Mouse (Mus musculus) retina, adult 2 months (tissue): ENCODE measurements around the gene Agbl4.

Experiments used
- DNase-seq: peaks from one replicate; pipeline ENCODE4 v3.0.0-alpha.2; 2012; ENCODE audit warnings: low read depth, low spot score

Agbl4 gene

GRCm38 (mm10) chr4:110397618-110398045 is at the start of gene Agbl4:
Gene Agbl4, plus strand, starts transcription at chr4:110397661.
- DNase-seq = no peak

DNA sequence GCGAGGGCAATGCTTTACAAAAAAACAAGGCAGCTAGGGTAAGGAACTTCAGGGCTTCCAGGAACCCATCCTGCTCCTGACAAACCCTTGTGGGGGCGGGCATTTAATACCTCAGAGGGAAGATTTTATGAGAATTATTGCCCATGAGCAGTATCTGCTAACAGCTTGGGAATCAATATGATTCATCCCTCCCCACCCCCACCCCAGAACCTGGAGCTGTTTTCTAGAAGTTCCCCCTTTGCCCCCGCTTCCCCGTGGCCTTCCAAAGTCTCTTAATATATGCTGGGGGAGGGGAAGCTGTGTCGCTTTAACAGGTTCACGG is 46.6 kb upstream of the Agbl4 start:
- no peak for DNase-seq

- DNase-seq = peak; percentile 6
These were observed 46.1 kb upstream of the Agbl4 start, which contains the start of gene Elavl4 for GRCm38 (mm10) chr4:110351178-110352000. Gene Elavl4, minus strand, starts transcription at chr4:110351909.

GRCm38 (mm10) chr4:110352001-110352369 is 45.5 kb upstream of the Agbl4 start:
- DNase-seq = peak; percentile 20

- DNase-seq = no peak
These were observed 36.9 kb upstream of the Agbl4 start for GRCm38 (mm10) chr4:110360568-110360967.

GRCm38 (mm10) chr4:110396221-110396620 is 1.2 kb upstream of the Agbl4 start:
- DNase-seq = no peak

DNA sequence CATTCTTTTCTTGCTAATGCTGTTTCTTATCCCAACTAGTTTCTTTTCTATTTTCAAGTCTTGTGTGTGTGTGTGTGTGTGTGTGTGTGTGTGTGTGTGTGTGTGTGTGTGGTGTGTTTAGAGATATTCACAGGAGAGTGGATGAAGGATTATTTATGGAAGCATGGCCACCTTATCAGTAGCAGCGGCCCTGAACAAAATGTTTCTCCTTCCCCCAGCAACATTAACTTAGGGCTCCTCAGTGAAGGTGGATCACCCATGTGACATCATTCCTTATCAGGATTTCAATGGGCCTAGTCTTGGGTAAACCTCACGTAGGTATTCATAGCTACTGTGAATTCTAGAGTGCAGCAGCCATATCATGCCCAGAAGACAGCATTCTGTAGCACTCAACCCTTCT is 22.8 kb downstream of the Agbl4 start:
- no peak for DNase-seq

DNA sequence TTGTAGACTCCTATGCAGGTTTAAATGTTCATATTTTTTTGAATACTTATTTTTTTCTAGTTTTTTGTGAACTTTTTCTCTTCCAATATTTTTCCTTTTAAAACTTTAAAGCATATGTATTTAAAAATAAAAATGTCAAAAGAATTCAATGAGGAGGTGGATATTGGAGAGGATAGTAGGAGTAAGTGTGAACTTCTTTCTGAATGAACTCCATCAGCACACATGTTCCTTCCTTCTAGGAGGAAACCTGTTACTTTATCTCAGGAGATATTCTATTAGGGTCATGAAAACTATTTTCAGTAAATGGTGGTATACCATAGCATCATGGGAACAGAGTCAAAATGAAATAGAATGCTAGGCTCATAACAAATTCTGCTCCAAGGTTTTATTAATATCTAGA is 30.2 kb downstream of the Agbl4 start:
- DNase-seq = no peak

GRCm38 (mm10) chr4:110494371-110494770 is 96.9 kb downstream of the Agbl4 start:
- DNase-seq = no peak

DNA sequence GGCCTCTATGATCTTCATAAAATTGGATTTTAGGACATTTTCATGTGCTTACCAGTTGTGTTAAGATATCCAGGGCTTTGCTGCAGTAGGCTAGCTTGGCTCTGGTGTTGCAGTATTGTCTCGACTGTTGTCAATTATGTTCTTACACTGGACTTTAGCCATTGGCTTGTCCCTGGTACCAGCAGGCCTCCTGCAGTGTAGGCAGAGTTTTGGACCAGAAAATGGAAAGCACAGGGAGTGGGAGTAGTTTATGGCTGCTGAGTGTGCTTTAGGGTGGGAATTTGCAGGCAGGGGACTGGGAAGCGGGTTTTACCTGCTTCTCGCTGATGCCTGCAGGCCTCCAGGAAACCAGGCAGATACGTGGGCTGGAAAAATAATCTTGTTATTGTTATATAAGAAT is 132.3 kb downstream of the Agbl4 start:
- no peak for DNase-seq

GRCm38 (mm10) chr4:110549223-110549622 is 151.8 kb downstream of the Agbl4 start:
- DNase-seq = no peak

DNA sequence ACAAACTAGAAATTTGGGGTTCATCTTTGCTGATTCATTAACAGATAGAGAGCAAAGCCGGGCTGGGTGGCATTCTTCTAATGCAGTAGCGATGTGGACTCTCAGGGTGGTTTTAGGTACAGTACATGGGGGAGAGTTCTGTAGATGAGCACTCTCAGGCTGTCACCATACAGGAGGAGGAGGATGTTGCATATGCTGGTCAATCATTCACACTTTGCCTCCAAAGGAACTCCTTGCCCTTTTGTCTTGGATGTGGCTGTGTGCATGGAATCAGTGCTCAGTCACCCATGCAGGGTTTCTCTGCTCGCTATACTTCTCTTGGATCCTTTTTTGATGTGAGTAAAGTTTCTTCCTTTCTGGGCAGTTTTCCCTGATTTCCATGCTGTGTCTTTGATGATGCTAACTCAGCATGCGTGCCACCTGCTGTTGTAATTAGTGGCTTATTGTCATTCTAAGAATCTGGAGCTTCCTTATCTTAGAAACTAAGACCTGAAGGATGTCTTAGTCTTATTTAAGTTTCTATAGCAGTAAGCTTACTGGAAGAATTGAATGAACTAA is 200.3 kb downstream of the Agbl4 start:
- DNase-seq = no peak

GRCm38 (mm10) chr4:110641417-110641816 is 244.0 kb downstream of the Agbl4 start:
- no peak for DNase-seq

DNA sequence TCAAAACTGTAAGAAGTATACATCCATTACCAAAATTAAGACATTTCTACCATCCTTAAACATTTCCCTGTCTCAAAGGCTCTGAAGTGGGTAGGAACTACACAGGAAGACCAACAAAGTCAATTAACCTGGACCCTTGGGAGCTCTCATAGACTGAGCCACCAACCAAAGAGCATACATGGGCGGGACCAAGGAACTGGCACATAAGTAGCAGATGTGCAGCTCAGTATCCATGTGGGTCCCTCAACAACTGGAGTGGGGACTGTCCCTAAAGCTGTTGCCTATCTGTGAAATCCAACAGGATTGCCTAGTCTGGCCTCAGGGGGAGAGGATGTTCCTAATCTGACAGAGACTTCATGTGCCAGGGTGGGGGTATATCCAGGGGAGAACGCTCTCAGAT is 265.5 kb downstream of the Agbl4 start:
- DNase-seq = no peak

DNA sequence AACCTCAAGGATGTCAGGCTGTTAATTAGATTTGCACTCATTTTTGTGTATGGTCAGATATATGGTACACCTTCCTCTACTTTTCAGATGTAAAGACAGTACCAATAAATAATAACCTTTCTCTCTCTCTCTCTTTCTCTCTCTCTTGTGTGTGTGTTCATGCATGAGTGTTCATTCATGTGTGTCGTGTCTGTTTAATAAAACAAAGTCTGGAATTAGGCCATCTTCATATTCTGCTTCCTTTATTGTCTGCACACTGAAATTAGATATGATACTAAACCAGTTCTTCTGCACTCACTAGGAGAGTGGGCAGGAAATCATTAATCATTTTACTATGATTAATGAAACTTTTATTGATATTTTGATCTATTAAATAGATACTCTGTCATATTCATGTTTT is 276.7 kb downstream of the Agbl4 start:
- DNase-seq = no peak

- DNase-seq = no peak
These were observed 337.7 kb downstream of the Agbl4 start for GRCm38 (mm10) chr4:110735141-110735540.

GRCm38 (mm10) chr4:110757941-110758340 is 360.5 kb downstream of the Agbl4 start:
- DNase-seq = no peak

GRCm38 (mm10) chr4:110788596-110788995 is 391.1 kb downstream of the Agbl4 start:
- DNase-seq = no peak

- no peak for DNase-seq
These were observed 402.4 kb downstream of the Agbl4 start for GRCm38 (mm10) chr4:110799902-110800301.

GRCm38 (mm10) chr4:110810947-110811346 is 413.5 kb downstream of the Agbl4 start:
- DNase-seq = no peak

DNA sequence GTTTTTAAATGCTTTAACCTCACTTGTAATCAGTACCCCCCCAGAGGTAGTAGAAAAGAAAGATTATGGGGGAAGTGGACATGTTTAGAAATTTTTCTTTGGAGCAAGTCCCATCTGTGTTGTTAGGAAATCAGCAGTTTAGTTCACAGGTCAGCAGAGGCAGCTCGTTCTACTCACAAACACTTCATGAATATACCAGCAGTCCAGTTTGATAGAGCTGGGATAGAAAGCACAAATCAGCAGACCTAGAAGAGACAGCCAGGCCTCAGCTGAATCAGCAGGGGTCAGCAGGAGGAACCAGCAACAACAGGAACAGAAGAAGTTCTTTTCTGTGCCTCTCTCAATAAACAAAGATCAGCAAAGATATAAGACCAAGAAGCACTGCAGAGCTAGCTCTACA is 435.3 kb downstream of the Agbl4 start:
- DNase-seq = no peak

- DNase-seq = no peak
These were observed 482.4 kb downstream of the Agbl4 start for GRCm38 (mm10) chr4:110879719-110880443.

DNA sequence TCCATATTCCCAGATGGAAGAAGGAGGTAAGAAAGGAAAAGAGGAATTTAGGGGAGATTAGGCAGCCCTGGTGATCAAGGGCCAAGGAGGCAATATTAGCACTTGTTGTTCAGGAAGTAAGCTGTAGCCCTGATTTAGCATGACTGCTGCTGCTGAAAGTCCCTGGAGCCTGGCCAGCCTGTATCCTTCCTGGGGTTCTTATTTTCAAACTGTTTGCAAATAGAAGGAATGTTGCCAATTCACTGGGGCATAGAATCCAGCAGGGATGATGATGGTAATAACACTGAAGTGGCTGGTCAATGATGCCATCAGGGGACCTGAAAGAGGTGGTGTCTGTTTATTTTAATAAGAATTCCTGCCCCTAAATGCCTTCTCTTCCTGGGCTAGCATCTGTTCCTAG is 518.6 kb downstream of the Agbl4 start:
- no peak for DNase-seq
